Mouse (Mus musculus): ENCODE data around the gene Ptpn20.

Ptpn20 gene

GRCm38 (mm10) chr14:33678740-33679139, 89.7 kb downstream of the Ptpn20 start:
- DNase-seq: no peak

GRCm38 (mm10) chr14:33680621-33681020, 91.6 kb downstream of the Ptpn20 start:
- DNase-seq: no peak

GRCm38 (mm10) chr14:33682768-33683167, 93.8 kb downstream of the Ptpn20 start:
- DNase-seq: no peak

- DNase-seq: no peak
These were observed 94.7 kb downstream of the Ptpn20 start for GRCm38 (mm10) chr14:33683701-33684100.

GRCm38 (mm10) chr14:33687444-33688028, 98.5 kb downstream of the Ptpn20 start:
- no peak for DNase-seq

- DNase-seq: no peak
These were observed 100.0 kb downstream of the Ptpn20 start for GRCm38 (mm10) chr14:33689044-33689443.

All from cerebellum, adult 11 months (tissue).